Mouse (Mus musculus) hindbrain, embryonic 12.5 days (tissue): Measurements from ENCODE around the gene Wwp2. TPM values are rescaled to one million over a fixed set of nuclear protein-coding genes. Genes with fewer than 3 reads are reported as not detected.
A peak's percentile ranks its signal among the peaks of the same experiment; 100 is the strongest.

ENCODE experiments used
- ATAC-seq: fragments of 200-750 bp; cut with Nextera tagmentation; 2 replicates; pipeline ENCODE4 v1.8.0; 2017; ENCODE audit warnings: moderate TSS enrichment; ENCODE audit not compliant: low FRiP score
- H3K27ac ChIP-seq: fragments of 300-500 bp; sonication (generic); 2 replicates; pipeline ENCODE4 v1.5.1; 2016; ENCODE audit warnings: mild to moderate bottlenecking
- H3K27me3 ChIP-seq: fragments of 300-500 bp; sonication (generic); 2 replicates; pipeline ENCODE4 v1.6.1; 2016; ENCODE audit warnings: mild to moderate bottlenecking
- H3K36me3 ChIP-seq: fragments of 300-500 bp; sonication (generic); 2 replicates; pipeline ENCODE4 v1.6.1; 2016; ENCODE audit warnings: mild to moderate bottlenecking
- H3K4me1 ChIP-seq: fragments of 300-500 bp; sonication (generic); 2 replicates; pipeline ENCODE4 v1.6.1; 2016
- H3K4me2 ChIP-seq: fragments of 300-500 bp; sonication (generic); replicated peaks from 2 replicates; pipeline ENCODE4 v1.6.1; 2016; ENCODE audit warnings: mild to moderate bottlenecking
- H3K4me3 ChIP-seq: fragments of 300-500 bp; sonication (generic); 2 replicates; pipeline ENCODE4 v1.5.1; 2016; ENCODE audit warnings: mild to moderate bottlenecking
- H3K9ac ChIP-seq: fragments of 300-500 bp; sonication (generic); 2 replicates; pipeline ENCODE4 v1.6.1; 2016; ENCODE audit warnings: mild to moderate bottlenecking, moderate library complexity
- H3K9me3 ChIP-seq: fragments of 300-500 bp; sonication (generic); replicated peaks from 2 replicates; pipeline ENCODE4 v1.6.1; 2016; ENCODE audit warnings: mild to moderate bottlenecking
- WGBS: fragments of 180-500 bp; shearing (Covaris S2); methylation state at CpG from one replicate; pipeline ENCODE4 v1.1.7; 2016; 5-methylcytosine and 5-hydroxymethylcytosine counted together
- polyA plus RNA-seq: library from polyadenylated mRNA; unstranded; fragments of >200 nt; fragmentation: Nextera tagmentation; extraction: Ambion mirVana; gene quantifications from 2 replicates; pipeline ENCODE4 v1.2.1, GENCODE M21; 2016

Wwp2 gene
- polyA plus RNA-seq, 1 experiment from 2014 or later: 109 TPM

DNA sequence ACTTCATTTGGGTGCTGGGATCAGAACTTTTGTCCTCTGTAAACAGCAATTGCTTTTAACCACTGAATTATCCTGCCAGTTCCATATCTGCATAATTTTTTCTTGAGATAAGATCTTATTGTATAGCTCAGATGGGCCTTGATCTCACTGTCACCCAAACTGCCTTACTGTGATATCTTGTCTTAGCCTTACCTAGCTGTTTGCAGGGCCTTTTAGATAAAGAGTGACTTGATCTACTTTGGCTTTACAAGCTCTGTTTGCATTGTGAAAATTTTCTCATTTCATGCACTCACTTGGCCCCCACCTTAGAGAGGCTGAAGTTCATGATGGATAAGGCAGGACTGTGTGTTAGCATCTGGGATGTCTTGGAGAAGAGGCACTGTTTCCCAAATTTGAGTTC, 48.8 kb downstream of the Wwp2 start:
- Histone ChIP-seq H3K4me3 (no peak overlapping the region), H3K9me3 (no peaks in the 10 kb centered on the region), H3K4me1 (peaks cover 7% of the 10 kb centered on the region), H3K9ac (no peak overlapping the region), H3K36me3 (peaks cover 26% of the 10 kb centered on the region; the same call in 1 of the 2 replicates), H3K27me3 (no peaks in the 10 kb centered on the region), H3K4me2 (no peak overlapping the region), H3K27ac (no peak overlapping the region)
- no peak for ATAC-seq

DNA sequence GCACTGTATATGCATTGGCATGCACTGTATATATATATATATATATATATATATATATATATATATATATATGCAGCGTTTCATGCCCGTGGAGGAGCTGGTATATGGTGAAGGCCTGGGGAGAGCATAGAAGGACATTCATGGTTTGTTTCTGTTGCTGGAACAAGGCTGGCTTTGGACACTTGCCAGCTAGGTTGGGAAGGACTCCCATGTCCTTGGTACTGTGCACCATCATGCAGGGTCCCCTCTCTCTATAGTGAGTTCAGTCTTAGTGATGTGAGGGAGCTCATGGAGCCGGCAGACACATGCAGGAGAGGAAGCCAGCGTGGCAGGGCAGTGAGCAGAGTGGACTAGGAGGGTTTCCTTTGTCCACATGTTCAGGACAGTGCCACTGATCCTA, 52.4 kb downstream of the Wwp2 start:
- H3K4me3 ChIP-seq: no peak overlapping the region
- no peaks in the 10 kb centered on the region for H3K9me3 ChIP-seq
- H3K27ac ChIP-seq: no peak overlapping the region
- H3K9ac ChIP-seq: no peak overlapping the region
- H3K36me3 ChIP-seq: peaks cover 18% of the 10 kb centered on the region; the same call in 1 of the 2 replicates
- 94% methylated on average over 4 of the region's 4 CpGs for WGBS
- H3K4me1 ChIP-seq: peaks cover 15% of the 10 kb centered on the region
- H3K4me2 ChIP-seq: no peak overlapping the region
- H3K27me3 ChIP-seq: no peaks in the 10 kb centered on the region
- ATAC-seq: no peak

DNA sequence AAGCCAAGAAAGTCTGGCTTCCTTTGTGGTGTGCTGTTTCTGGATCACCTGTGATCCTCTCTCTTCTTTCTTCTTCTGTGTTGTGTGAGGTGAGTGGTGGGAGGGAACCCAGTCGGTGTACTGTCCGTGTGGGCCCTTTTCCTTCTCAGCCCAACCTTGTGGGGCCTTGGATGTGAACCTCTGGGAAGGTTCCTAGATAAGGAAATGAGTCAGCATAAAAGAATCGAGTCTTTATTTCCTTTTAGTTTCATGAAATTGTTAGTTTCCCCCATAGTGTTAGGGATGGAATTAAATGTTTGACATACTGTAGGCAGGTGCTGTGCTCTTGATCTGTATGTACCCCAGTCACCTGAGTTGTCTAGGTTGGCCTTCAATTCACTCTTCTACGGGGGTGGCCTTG, 52.9 kb downstream of the Wwp2 start:
- Histone ChIP-seq H3K4me2 (no peak overlapping the region), H3K9me3 (no peaks in the 10 kb centered on the region), H3K36me3 (peaks cover 14% of the 10 kb centered on the region; the same call in 1 of the 2 replicates), H3K4me1 (peaks cover 15% of the 10 kb centered on the region), H3K27me3 (no peaks in the 10 kb centered on the region), H3K4me3 (no peak overlapping the region), H3K9ac (no peak overlapping the region), H3K27ac (peak overlapping the region; percentile 60)
- 84% methylated on average over 4 of the region's 4 CpGs for WGBS
- no peak for ATAC-seq

DNA sequence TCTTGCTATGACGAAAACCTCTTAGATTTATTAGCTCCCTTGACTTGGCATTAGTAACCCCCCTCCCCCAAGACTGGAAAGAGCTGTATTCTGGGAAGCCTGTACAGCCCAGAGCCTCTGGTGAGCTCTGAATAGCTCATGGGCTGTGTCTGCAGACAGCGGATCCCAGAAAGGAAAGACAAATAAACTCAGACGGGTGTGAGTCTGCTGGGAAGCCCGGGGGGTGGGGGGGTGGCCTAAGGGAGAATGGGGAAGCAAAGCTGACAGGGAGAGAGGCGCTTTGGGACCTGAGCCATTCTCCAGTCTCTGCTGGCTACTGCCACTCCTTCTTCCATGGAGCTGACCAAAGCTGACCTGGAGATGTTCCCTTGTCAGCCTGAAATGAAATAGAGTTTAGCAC, 53.8 kb downstream of the Wwp2 start:
- 40% methylated on average over 5 of the region's 5 CpGs for WGBS
- Histone ChIP-seq H3K27ac (peak overlapping the region; percentile 60; the same call in 1 of the 2 replicates), H3K36me3 (peaks cover 14% of the 10 kb centered on the region; the same call in 1 of the 2 replicates), H3K27me3 (no peaks in the 10 kb centered on the region), H3K4me3 (no peak overlapping the region), H3K4me1 (peaks cover 15% of the 10 kb centered on the region), H3K9me3 (no peaks in the 10 kb centered on the region), H3K9ac (no peak overlapping the region), H3K4me2 (no peak overlapping the region)
- no peak for ATAC-seq

DNA sequence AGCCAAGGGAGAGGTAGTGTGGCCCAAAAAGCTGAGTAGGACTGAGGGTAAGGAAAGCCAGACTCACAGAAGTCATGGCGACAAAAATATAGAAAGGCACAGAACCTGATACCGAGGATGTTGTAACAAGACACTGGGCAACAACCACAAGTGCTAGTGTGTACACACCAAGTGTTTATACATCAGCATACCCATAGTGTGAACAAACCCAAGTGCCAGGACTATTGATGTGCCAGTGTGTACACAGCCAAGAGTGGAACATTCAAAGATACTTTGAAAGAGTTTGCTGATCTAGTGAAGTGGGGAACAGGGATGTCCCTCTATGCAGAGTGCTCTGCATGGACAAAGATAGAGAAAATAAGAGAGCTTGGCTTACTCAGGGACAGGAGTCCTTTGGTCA, 54.5 kb downstream of the Wwp2 start:
- no peak for ATAC-seq
- Histone ChIP-seq H3K4me1 (peaks cover 15% of the 10 kb centered on the region), H3K9ac (no peak overlapping the region), H3K27ac (peak overlapping the region; percentile 60), H3K4me2 (no peak overlapping the region), H3K27me3 (no peaks in the 10 kb centered on the region), H3K9me3 (no peaks in the 10 kb centered on the region), H3K4me3 (no peak overlapping the region), H3K36me3 (peaks cover 7% of the 10 kb centered on the region; the same call in 1 of the 2 replicates)
- 82% methylated on average over 2 of the region's 2 CpGs for WGBS

DNA sequence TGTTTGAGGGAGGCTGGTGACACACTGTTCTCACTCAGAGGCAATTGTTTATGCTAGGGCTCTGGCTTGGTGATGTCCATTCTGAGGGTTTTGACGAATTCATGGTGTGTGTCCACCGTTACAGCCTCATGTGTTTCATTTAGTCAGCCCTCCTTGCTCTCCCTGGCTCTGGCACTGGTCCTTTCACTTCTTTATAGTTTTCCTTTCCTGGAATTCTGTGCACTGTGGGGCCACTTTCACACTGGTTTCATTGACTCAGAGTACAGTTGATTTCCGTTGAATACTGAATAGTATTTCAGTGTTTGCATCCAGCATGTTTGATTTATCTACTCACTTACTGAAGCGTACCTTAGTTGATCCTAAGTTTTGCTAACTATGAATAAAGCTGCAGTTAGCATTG, 55.0 kb downstream of the Wwp2 start:
- ATAC-seq: no peak
- no peak overlapping the region for H3K4me3 ChIP-seq
- peak overlapping the region; percentile 60; the same call in 1 of the 2 replicates for H3K27ac ChIP-seq
- H3K4me1 ChIP-seq: peaks cover 15% of the 10 kb centered on the region
- no peak overlapping the region for H3K4me2 ChIP-seq
- H3K9me3 ChIP-seq: no peaks in the 10 kb centered on the region
- H3K36me3 ChIP-seq: 0 out of 2 replicates have a peak, but pooled peaks cover 4% of the 10 kb centered on the region
- H3K27me3 ChIP-seq: no peaks in the 10 kb centered on the region
- no peak overlapping the region for H3K9ac ChIP-seq
- WGBS: 71% methylated on average over 4 of the region's 4 CpGs

DNA sequence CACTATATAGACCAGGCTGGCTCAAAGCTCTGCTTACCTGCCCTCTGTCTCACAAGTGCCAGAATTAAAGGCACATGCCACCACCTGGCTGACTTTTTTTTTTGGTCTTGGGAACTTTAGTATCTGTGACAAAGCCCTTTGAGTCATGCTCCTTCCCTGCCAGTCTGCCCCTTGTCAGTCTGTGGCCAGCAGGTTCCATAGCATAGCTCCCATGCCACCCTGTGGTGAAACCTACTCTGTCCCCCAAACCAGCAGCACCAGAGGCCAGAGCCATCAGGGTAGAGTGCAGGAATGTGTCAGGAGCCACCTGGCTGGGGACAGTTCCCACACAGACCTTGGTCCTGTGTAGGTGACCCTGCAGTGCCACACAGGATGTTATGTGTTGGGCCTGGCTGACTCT, 55.7 kb downstream of the Wwp2 start:
- H3K4me2 ChIP-seq: no peak overlapping the region
- H3K27ac ChIP-seq: peak overlapping the region; percentile 26; the same call in 1 of the 2 replicates
- no peaks in the 10 kb centered on the region for H3K9me3 ChIP-seq
- H3K4me3 ChIP-seq: no peak overlapping the region
- no peak for ATAC-seq
- H3K4me1 ChIP-seq: peaks cover 15% of the 10 kb centered on the region
- H3K9ac ChIP-seq: no peak overlapping the region
- 0 out of 2 replicates have a peak, but pooled peaks cover 3% of the 10 kb centered on the region for H3K36me3 ChIP-seq
- no peaks in the 10 kb centered on the region for H3K27me3 ChIP-seq

DNA sequence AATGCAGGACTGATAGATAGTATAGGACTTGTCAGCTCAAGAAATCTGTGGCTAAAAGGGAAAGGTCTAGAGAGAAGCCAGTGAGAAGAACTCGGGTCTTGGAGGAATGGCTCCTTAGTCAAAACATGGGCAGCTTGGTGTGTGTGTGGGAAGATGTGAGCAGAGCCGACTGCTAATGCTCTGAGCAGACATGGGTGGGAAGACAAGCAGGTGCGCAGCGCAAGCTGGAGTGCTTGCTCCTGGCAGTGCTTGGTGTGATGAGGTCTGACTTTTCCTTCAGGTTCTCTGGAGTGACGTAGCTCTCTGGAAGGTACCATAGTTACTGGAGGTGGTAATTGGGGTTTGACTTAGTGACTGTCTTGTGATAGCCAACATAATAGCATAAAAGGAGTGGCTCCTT, 56.6 kb downstream of the Wwp2 start:
- H3K4me2 ChIP-seq: no peak overlapping the region
- H3K9me3 ChIP-seq: no peaks in the 10 kb centered on the region
- WGBS: 92% methylated on average over 5 of the region's 5 CpGs
- ATAC-seq: no peak
- no peak overlapping the region for H3K27ac ChIP-seq
- H3K4me3 ChIP-seq: no peak overlapping the region
- H3K27me3 ChIP-seq: no peaks in the 10 kb centered on the region
- H3K4me1 ChIP-seq: peaks cover 23% of the 10 kb centered on the region
- H3K36me3 ChIP-seq: no peaks in the 10 kb centered on the region
- no peak overlapping the region for H3K9ac ChIP-seq

DNA sequence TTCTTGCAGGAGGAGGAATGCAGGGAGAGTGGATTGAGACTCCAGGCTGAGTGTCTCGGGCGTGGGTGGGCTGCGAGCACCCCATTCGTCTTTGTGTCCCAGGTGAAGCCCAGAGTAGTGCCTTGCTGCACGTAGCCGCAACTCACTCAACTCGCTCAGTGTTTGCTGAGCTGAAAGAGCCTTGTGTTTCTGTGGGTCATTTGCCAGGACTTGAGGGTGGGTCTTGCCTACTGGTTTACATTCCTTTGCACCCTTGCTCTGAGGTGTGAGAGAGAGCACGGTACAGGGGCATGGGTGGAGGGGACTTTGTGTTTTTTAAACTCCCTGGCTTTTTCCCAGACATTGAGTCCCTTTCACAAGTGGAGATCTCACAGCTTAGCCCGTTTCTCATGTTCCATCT, 59.3 kb downstream of the Wwp2 start:
- Histone ChIP-seq H3K27ac (no peak overlapping the region; the same call in 1 of the 2 replicates), H3K4me3 (no peak overlapping the region), H3K27me3 (no peaks in the 10 kb centered on the region), H3K4me2 (no peak overlapping the region), H3K9me3 (no peaks in the 10 kb centered on the region), H3K9ac (no peak overlapping the region), H3K36me3 (no peaks in the 10 kb centered on the region), H3K4me1 (peaks cover 17% of the 10 kb centered on the region; the same call in 1 of the 2 replicates)
- ATAC-seq: no peak
- 74% methylated on average over 9 of the region's 9 CpGs for WGBS

DNA sequence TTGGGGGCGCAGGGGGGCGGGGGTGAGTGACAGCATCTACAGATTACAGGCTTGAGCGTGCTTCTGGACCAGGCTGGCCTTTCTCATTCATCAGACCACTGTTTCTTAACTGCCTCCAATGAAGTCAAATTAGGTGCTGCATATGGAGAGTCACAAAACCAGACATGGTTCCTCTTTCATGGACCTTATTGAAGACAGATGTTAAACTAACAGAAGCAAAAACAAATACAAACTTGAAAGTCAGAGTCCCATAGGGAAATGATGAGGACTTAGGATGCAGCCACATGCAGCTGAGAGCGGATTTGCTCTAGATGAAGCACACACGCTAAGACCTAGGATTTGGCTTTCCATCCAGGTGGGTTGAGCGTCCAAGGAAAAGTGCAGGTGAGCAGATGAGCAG, 61.5 kb downstream of the Wwp2 start:
- H3K36me3 ChIP-seq: no peaks in the 10 kb centered on the region
- no peaks in the 10 kb centered on the region for H3K9me3 ChIP-seq
- peaks cover 14% of the 10 kb centered on the region for H3K4me1 ChIP-seq
- ATAC-seq: no peak
- H3K27me3 ChIP-seq: no peaks in the 10 kb centered on the region
- H3K4me2 ChIP-seq: no peak overlapping the region
- no peak overlapping the region for H3K4me3 ChIP-seq
- WGBS: 78% methylated on average over 6 of the region's 6 CpGs
- H3K9ac ChIP-seq: no peak overlapping the region
- H3K27ac ChIP-seq: no peak overlapping the region

DNA sequence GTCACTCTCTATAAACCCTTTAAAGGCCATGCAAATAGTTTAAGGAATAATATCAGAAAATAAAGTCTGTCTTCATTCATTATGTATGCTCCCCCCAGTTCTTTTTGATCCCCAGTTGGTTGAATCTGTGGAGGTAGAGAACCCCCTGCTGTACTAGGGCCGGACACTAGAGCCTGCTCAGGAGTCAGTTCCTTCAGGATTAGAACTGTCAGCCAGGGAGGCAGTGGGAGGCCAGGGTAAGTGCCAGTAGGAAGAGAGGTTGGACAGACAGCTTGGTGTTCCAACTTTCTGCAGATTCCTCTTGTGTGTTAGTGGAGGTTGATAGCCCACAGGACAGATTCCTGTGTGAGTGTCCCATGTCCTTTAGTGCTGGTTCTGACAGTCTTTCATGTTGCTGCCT, 62.2 kb downstream of the Wwp2 start:
- Histone ChIP-seq H3K4me2 (no peak overlapping the region), H3K27ac (0 out of 2 replicates have a peak overlapping the region, but pooled peaks have one; percentile 18), H3K27me3 (no peaks in the 10 kb centered on the region), H3K36me3 (no peaks in the 10 kb centered on the region), H3K4me3 (no peak overlapping the region), H3K9me3 (no peaks in the 10 kb centered on the region), H3K4me1 (peaks cover 21% of the 10 kb centered on the region), H3K9ac (no peak overlapping the region)
- whole genome bisulfite sequencing: 50% methylated on average over 1 of the region's 1 CpGs
- no peak for ATAC-seq

DNA sequence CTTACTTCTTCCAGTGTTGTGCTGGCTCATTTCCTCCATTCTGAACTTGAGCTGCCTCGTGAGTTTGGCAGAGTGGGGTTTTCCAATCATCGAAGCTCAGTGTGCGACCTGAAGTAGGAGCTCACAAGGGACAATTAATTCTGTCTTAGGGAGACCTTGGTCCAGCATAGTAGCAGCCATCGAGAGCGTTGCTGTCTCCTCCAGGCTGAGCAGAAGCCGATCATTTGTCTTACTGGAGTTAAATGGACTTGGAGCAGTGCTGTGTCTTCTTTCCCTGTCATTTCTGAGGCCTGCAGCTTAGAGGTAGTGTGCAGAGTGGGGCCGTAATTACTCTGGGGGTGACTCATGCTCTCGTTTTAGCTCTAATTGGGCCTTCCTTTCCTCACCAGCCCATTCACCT, 62.6 kb downstream of the Wwp2 start:
- no peak overlapping the region for H3K9ac ChIP-seq
- H3K36me3 ChIP-seq: no peaks in the 10 kb centered on the region
- H3K4me2 ChIP-seq: no peak overlapping the region
- no peaks in the 10 kb centered on the region for H3K9me3 ChIP-seq
- H3K4me1 ChIP-seq: peaks cover 25% of the 10 kb centered on the region
- H3K27ac ChIP-seq: 0 out of 2 replicates have a peak overlapping the region, but pooled peaks have one; percentile 18
- ATAC-seq: no peak
- no peaks in the 10 kb centered on the region for H3K27me3 ChIP-seq
- no peak overlapping the region for H3K4me3 ChIP-seq
- 76% methylated on average over 8 of the region's 8 CpGs for whole genome bisulfite sequencing

DNA sequence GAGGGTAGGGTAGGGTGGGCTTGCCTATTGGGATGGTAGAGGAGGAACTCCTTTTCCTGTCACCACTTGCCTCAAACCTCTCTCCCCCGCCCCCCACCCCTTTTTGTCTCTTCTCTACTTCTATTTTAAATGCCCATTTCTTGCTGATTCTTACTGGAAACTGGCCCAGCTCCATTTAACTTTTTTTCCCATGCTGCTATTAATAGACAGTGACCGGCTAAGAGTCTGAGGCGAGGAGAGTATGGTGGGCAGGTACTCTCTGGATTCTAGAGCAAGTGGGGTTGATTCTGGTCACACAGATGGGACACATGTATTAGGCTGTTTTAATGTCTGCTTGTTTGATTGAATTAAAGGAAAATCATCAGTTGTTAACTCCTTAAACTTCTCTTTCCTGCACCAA, 63.4 kb downstream of the Wwp2 start:
- Histone ChIP-seq H3K4me3 (no peak overlapping the region), H3K36me3 (no peaks in the 10 kb centered on the region), H3K4me1 (peaks cover 31% of the 10 kb centered on the region), H3K9ac (no peak overlapping the region), H3K9me3 (no peaks in the 10 kb centered on the region), H3K4me2 (no peak overlapping the region), H3K27ac (no peak overlapping the region), H3K27me3 (no peaks in the 10 kb centered on the region)
- ATAC-seq: no peak
- 84% methylated on average over 3 of the region's 3 CpGs for WGBS
